Mouse (Mus musculus) C2C12 (cell line): ENCODE measurements around the gene Smg9.

Experiments used
- CTCF ChIP-seq: IDR thresholded peaks from one replicate; pipeline ENCODE4 v1.5.1; 2011; ENCODE audit not compliant: control insufficient read depth, insufficient read depth, insufficient read length
- MAX ChIP-seq: IDR thresholded peaks from one replicate; pipeline ENCODE4 v1.6.1; 2011; ENCODE audit warnings: mild to moderate bottlenecking, control low read depth

DNA sequence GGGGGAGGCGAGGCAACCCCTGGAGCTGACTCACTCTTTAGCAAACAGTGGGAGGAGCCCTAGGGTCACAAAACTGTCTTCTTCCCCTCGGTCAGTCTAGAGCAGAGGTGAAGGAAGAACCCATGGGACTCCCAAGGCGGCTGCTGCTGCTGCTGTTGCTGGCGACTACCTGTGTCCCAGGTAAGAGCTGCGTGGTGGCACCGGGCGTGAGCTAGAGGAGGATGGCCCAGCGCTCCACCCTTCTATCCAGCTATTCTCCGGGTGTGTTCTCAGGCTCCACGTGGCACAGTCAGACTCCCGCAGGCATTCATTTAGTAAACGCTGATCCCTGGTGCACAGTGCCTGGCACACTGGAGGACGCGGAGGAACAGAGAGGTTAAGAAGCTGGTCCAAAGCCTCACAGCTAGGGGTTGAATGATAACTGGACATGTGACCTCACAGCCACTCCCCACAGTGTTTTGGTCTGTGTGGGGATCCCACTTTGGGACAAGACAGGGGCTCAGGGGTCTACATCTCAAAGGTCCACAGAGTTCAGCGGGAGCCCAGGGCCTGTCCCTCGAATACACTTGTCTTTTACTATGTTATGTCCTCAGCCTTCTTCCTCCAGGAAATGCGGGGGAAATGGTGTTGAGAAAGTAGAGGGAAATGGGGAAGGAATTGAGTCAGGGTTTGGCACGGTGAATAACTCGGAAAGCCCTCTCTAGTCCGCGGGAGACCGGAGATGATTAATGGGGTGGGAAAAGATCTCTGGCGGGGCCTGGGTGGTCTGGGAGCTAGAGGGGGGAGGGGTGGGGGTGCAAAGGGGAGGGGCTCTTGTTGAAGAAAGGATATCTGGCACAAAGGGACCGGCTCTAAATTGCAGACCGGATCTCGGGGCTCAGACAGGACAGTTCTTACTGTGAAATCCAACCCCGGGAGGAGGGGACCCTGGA, 63.2 kb downstream of the Smg9 start, which contains the start of gene Plaur:
- TF ChIP-seq CTCF = no peak
- peak; percentile 28 for TF ChIP-seq MAX
